Mouse (Mus musculus) E14TG2a.4 (cell line): Measurements from ENCODE around the gene Spns1.
"Not testable (repeated sequence)": the region's sequence is repeated elsewhere in the genome, so short reads cannot be mapped to it uniquely, and the experiment has no call there.

Experiments used
- H3K27me3 ChIP-seq: 2 replicates; pipeline ENCODE4 v1.6.1; 2014; ENCODE audit warnings: low read length, control low read depth; ENCODE audit not compliant: insufficient read depth
- H3K36me3 ChIP-seq: 2 replicates; pipeline ENCODE4 v1.6.1; 2014; ENCODE audit warnings: low read length, control low read depth; ENCODE audit not compliant: insufficient read depth
- H3K4me1 ChIP-seq: replicated peaks from 2 replicates; pipeline ENCODE4 v1.6.1; 2014; ENCODE audit warnings: low read depth, low read length, control low read depth
- H3K4me3 ChIP-seq: replicated peaks from 2 replicates; pipeline ENCODE4 v1.5.1; 2014; ENCODE audit warnings: mild to moderate bottlenecking, low read length
- H3K9me3 ChIP-seq: 2 replicates; pipeline ENCODE4 v1.6.1; 2014; ENCODE audit warnings: low read length, control low read depth
- CTCF ChIP-seq: conservative IDR thresholded peaks from 2 replicates; pipeline ENCODE4 v1.5.1; 2014; ENCODE audit warnings: low read length
- NANOG ChIP-seq: IDR thresholded peaks from 2 replicates; pipeline ENCODE4 v1.6.1; 2014; ENCODE audit warnings: borderline replicate concordance, low read length, mixed read lengths
- POU5F1 ChIP-seq: IDR thresholded peaks from 2 replicates; pipeline ENCODE4 v1.6.1; 2014; ENCODE audit warnings: low read length, borderline replicate concordance

The Spns1 gene

DNA sequence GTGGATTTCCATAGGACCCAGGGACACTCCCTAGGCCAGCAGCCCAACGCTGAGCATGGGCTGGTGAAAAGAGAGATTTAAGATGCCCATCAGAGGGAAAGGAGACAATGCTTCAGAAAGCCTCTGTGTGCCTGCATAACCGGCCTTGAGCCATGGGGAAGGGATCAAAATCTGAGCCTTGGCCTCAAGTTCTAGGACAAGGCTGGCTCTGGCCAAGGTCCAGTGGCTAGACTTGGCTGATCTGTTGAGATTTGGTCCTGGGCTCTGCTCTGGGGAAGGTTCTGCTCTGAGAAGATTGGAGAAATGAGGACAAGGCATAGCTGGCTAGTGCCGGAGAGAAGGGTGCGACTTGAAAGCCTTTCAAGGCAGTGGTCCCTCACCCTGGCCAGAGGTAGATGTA lies 33.8 kb upstream of the Spns1 start:
- TF ChIP-seq NANOG: no peak
- no peak for TF ChIP-seq POU5F1
- TF ChIP-seq CTCF: no peak
- Histone ChIP-seq H3K27me3 (peaks cover 11% of the 10 kb centered on the region), H3K4me3 (no peak overlapping the region), H3K9me3 (no peaks in the 10 kb centered on the region), H3K36me3 (no peaks in the 10 kb centered on the region), H3K4me1 (peaks cover 19% of the 10 kb centered on the region)

DNA sequence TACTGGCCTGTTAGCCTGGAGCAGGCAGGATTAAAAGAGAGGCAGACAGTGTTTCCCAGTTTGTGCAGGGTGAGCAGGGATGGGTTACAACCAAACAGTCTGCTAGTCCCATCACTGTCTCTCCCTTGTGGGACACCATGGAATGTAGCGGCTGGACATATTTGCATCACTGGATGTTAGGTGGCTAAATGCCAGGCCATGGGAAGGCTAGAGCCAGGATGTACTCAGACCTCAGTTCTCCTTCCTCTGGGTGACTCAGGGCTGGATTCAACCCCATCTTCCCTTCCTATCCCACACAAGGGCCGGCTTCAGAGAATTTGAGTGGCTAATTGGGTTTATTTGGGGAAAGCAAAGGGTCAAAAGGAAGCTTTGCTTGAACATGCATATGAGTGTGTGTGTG lies 31.4 kb upstream of the Spns1 start:
- Histone ChIP-seq H3K4me1 (peaks cover 12% of the 10 kb centered on the region), H3K4me3 (no peak overlapping the region), H3K27me3 (peaks cover 11% of the 10 kb centered on the region), H3K9me3 (no peaks in the 10 kb centered on the region), H3K36me3 (no peaks in the 10 kb centered on the region)
- TF ChIP-seq POU5F1 (no peak), CTCF (no peak)

DNA sequence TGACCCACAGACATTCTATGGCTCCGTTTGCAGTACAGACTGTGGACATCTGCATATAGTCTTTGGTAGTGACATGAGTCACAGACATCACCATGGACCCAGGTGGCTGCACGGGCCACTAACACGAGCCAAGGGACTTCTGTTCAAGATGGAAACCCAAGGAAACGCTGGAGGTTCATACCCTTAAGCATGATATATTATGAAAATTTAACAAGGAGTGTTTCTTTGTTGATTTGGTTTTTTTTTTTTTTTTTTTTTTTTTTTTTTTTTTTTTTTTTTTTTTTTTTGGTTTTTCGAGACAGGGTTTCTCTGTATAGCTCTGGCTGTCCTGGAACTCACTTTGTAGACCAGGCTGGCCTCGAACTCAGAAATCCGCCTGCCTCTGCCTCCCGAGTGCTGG lies 25.3 kb upstream of the Spns1 start:
- not testable (repeated sequence) for H3K4me3 ChIP-seq, H3K36me3 ChIP-seq, H3K27me3 ChIP-seq

DNA sequence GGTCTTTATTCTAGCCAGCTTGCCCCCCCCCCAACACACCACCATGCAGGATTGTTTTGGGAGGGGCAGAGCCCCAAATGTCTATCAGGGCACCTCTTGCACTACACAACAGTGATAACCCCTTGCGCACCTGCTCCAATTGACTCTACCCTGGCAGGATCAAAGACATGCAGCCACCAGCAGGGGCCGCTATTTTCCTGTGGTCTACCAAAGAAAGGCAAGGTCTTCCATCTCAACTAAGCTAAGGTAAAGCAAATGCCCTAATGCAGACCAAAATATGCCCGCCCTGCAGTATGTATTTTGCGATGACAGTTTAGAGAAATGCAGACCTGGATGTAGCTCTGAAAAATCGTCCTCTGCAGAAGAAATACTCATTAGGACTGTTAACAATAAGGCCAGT lies 22.3 kb upstream of the Spns1 start:
- no peak for TF ChIP-seq NANOG
- TF ChIP-seq POU5F1: no peak
- TF ChIP-seq CTCF: peak; percentile 98
- peaks cover 27% of the 10 kb centered on the region for H3K4me1 ChIP-seq
- no peak overlapping the region for H3K4me3 ChIP-seq
- no peaks in the 10 kb centered on the region for H3K27me3 ChIP-seq
- H3K36me3 ChIP-seq: peaks cover 10% of the 10 kb centered on the region
- H3K9me3 ChIP-seq: no peaks in the 10 kb centered on the region

More for the DNA sequence above, 25.3 kb upstream of the Spns1 start:
- peaks cover 11% of the 10 kb centered on the region for H3K4me1 ChIP-seq
- not testable (repeated sequence) for H3K9me3 ChIP-seq

DNA sequence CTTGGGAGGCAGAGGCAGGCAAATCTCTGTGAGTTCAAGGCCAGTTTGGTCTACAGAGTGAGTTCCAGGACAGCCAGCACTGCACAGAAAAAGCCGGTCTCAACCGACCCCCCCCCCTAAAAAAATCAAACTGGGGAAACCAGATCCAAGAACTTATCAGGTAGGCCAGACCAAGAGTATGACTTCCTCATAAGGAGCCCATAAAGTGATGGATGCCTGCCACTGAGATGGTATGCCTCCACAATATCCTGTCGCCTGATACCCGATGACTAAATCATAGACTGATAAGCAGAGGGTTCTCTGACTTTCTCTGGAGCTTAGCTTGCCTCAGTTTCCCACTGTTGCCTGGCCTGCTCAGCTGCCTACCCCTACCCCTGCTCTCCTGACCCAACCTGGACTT lies 20.6 kb upstream of the Spns1 start:
- Histone ChIP-seq H3K4me1 (peaks cover 45% of the 10 kb centered on the region), H3K9me3 (no peaks in the 10 kb centered on the region), H3K36me3 (peaks cover 24% of the 10 kb centered on the region), H3K27me3 (no peaks in the 10 kb centered on the region), H3K4me3 (no peak overlapping the region)
- no peak for TF ChIP-seq POU5F1
- no peak for TF ChIP-seq CTCF

DNA sequence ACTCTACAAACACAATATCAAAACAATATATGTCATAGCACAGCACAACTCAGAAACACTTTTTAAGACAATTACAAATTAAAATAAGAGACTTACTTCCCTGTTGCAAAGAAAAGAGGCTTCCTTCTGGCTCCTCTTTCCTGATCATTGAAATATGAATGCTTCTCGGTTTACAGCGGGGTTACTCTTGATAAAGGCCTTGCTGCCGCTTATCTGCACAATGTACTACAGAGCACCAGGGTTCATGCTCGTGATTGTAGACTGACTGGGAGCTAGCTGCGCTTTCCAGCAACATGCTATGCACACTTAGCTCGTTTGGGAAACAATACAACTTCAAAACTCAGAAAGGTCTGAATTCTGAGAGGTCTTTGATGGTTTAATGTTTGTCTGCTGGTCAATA lies 20.0 kb upstream of the Spns1 start:
- H3K9me3 ChIP-seq: no peaks in the 10 kb centered on the region
- no peaks in the 10 kb centered on the region for H3K27me3 ChIP-seq
- H3K4me1 ChIP-seq: peaks cover 45% of the 10 kb centered on the region
- TF ChIP-seq POU5F1 (no peak), NANOG (no peak), CTCF (no peak)
- peaks cover 24% of the 10 kb centered on the region for H3K36me3 ChIP-seq
- H3K4me3 ChIP-seq: peak overlapping the region; percentile 21

DNA sequence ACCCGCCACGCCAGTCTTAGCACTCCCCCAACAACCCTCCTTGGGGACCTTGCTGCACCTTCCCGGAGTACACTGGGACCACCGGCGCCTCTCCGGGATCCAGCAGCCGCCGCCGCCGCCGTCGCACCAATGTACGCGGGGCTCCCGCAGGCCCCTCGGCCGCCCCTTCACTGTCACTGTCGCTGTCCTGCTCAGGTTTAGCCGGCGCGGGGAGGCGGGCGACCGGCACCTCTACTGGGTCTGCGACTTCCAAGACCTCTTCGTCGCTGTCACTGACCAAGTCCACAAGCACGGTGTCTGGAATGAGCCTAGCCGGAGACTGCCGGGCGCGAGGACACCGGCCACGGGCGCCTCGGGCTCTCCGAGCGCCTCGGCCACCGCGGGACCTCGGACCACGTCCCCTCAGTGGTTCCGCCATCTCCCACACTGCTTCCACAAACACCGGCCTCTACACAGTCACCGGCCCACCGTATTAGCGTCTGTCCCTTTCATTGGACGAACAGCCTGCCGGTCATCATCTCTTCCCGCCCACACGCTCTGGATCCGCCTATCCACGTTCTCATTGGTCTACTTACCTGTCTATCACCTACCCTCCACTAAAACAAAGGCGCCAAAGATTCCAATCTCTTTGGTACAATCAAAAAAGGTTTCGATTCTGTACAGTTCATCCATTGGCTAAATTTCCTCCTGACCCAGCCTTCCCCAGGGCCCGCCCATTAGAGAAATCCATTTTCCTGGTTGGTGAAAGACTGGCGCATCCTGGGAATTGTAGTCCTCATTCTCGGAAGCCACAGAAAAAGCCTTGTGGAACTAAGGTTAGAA lies 19.3 kb upstream of the Spns1 start, which contains the start of gene Nfatc2ip:
TSS of gene Nfatc2ip (minus strand) at position 440 of the 822 bp plus-strand sequence.
- H3K9me3 ChIP-seq: no peaks in the 10 kb centered on the region
- peaks cover 52% of the 10 kb centered on the region for H3K4me1 ChIP-seq
- TF ChIP-seq POU5F1 (no peak), CTCF (no peak), NANOG (no peak)
- peaks cover 30% of the 10 kb centered on the region for H3K36me3 ChIP-seq
- H3K4me3 ChIP-seq: peak within 1 kb of the TSS; percentile 99
- no peaks in the 10 kb centered on the region for H3K27me3 ChIP-seq

DNA sequence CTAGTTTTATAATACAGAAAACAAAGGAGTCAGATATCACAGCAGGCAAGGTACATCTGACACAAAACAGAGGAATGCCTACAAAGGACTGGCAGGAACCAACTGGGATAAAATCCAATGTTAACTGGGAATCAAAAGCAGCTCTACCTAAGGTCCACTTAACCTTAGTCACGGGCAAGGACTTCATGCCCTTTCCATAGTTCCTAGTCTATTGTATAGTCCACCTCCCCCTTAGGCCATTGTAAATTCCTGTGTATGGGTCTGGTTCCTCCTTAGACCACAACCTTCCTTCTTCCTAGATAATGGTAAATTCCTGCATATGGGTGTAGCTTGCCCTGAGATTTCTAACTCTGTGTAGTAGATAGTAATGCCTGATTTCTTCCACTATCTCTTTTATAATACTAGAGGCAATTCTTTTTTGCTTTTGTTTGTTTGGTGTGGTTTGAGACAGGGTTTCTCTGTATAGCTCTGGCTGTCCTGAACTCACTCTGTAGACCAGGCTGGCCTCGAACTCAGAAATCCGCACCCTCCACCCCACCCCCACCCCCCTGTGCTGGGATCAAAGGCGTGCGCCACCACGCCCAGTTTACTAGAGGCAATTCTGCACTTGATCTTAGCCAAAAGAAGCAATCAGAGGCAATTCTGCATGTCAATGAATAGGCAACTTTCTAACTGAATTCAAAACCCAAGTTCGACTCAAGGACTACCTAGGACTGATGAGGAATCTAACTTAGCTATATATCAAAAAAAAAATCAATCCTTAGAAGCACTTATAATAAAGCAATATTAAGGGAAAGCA lies 15.0 kb upstream of the Spns1 start:
- not testable (repeated sequence) for H3K27me3 ChIP-seq, H3K9me3 ChIP-seq
- TF ChIP-seq NANOG: peak; percentile 92
- Histone ChIP-seq H3K4me3 (peak overlapping the region; percentile 39), H3K4me1 (peaks cover 81% of the 10 kb centered on the region), H3K36me3 (peaks cover 72% of the 10 kb centered on the region)

DNA sequence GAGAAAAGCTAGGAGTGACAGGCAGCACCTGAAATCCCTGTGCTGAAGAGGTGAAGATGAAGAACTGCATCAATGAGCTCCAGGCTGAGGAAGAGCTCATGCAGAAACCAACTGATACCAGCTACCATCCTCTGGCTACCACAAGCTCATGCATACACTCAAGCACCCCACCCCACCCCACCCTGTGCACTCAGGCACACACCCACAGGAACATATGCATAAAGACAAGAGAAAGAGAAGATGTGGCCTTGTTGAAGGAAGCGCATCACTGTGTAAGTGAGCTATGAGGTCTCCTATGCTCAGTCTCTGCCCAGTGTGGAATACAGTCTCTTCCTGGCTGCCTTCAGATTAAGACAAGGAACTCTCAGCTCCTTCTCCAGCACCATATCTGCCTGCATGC lies 10.9 kb upstream of the Spns1 start:
- Histone ChIP-seq H3K27me3 (no peaks in the 10 kb centered on the region), H3K9me3 (no peaks in the 10 kb centered on the region), H3K36me3 (peaks cover 87% of the 10 kb centered on the region), H3K4me3 (no peak overlapping the region), H3K4me1 (peaks cover 73% of the 10 kb centered on the region)
- no peak for TF ChIP-seq CTCF
